Mouse (Mus musculus) forebrain, embryonic 14.5 days (tissue): ENCODE results near the gene Folh1. TPM values are rescaled to one million over a fixed set of nuclear protein-coding genes. Genes with fewer than 3 reads are reported as not detected.

Experiments used
- ATAC-seq: fragments of 200-750 bp; cut with Nextera tagmentation; 2 replicates; pipeline ENCODE4 v1.8.0; 2017; ENCODE audit warnings: mild to moderate bottlenecking, moderate library complexity
- DNase-seq: peaks from one replicate; pipeline ENCODE4 v3.0.0-alpha.2; 2015; ENCODE audit warnings: low spot score
- H3K27ac ChIP-seq: fragments of 300-500 bp; sonication (generic); 2 replicates; pipeline ENCODE4 v1.5.1; 2014; ENCODE audit warnings: low read depth, mild to moderate bottlenecking, control low read depth, low read length, moderate library complexity
- H3K27me3 ChIP-seq: fragments of 300-500 bp; sonication (generic); replicated peaks from 2 replicates; pipeline ENCODE4 v1.6.1; 2014; ENCODE audit warnings: low read length, control low read depth, mixed read lengths; ENCODE audit not compliant: control insufficient read depth, insufficient read depth
- H3K36me3 ChIP-seq: fragments of 300-500 bp; sonication (generic); 2 replicates; pipeline ENCODE4 v1.6.1; 2014; ENCODE audit warnings: low read length, control low read depth; ENCODE audit not compliant: control insufficient read depth, insufficient read depth
- H3K4me1 ChIP-seq: fragments of 300-500 bp; sonication (generic); 2 replicates; pipeline ENCODE4 v1.6.1; 2014; ENCODE audit warnings: antibody characterized with exemption, low read length, control low read depth; ENCODE audit not compliant: control insufficient read depth, insufficient read depth
- H3K4me2 ChIP-seq: fragments of 300-500 bp; sonication (generic); 2 replicates; pipeline ENCODE4 v1.6.1; 2014; ENCODE audit warnings: mild to moderate bottlenecking, control low read depth, low read length
- H3K4me3 ChIP-seq: fragments of 300-500 bp; sonication (generic); 2 replicates; pipeline ENCODE4 v1.5.1; 2014; ENCODE audit warnings: low read depth, low read length, control low read depth
- H3K9ac ChIP-seq: fragments of 300-500 bp; sonication (generic); 2 replicates; pipeline ENCODE4 v1.6.1; 2014; ENCODE audit warnings: mild to moderate bottlenecking, low read length, control low read depth, moderate library complexity
- H3K9me3 ChIP-seq: fragments of 300-500 bp; sonication (generic); replicated peaks from 2 replicates; pipeline ENCODE4 v1.6.1; 2016; ENCODE audit warnings: low read length, control low read depth, mixed read lengths; ENCODE audit not compliant: control insufficient read depth
- polyA plus RNA-seq: library from polyadenylated mRNA; unstranded; fragments of >200 nt; fragmentation: Nextera tagmentation; extraction: Ambion mirVana; gene quantifications from 2 replicates; pipeline ENCODE4 v1.2.1, GENCODE M21; 2014

The Folh1 gene
- polyA plus RNA-seq, 1 experiment from 2014 or later: 0.29 TPM

GRCm38 (mm10) chr7:86688030-86688429 is 87.7 kb downstream of the Folh1 start, which contains the start of gene Olfr292:
Gene Olfr292 (plus strand): TSS chr7:86688330.
- H3K36me3 ChIP-seq: no peaks in the 10 kb centered on the region

More at GRCm38 (mm10) chr7:86688030-86688429, 87.7 kb downstream of the Folh1 start, which contains the start of gene Olfr292:
- no peaks in the 10 kb centered on the region for H3K9me3 ChIP-seq
- no peak within 1 kb of the TSS for H3K4me3 ChIP-seq
- ATAC-seq (no peak), DNase-seq (no peak)
- no peak within 1 kb of the TSS for H3K4me2 ChIP-seq
- H3K9ac ChIP-seq: no peak within 1 kb of the TSS
- no peaks in the 10 kb centered on the region for H3K27me3 ChIP-seq
- no peak within 1 kb of the TSS for H3K27ac ChIP-seq
- H3K4me1 ChIP-seq: no peaks in the 10 kb centered on the region

Other genes starting within 250 kb of the Folh1 start
- gene Olfr295, start 192.1 kb downstream of the Folh1 start, polyA plus RNA-seq: not detected in 2 replicates
- gene Olfr294, start 159.3 kb downstream of the Folh1 start, polyA plus RNA-seq: not detected in 2 replicates
- gene Olfr293, start 126.9 kb downstream of the Folh1 start, polyA plus RNA-seq: not detected in 2 replicates
- not detected in 2 replicates for gene Olfr292, start 87.6 kb downstream of the Folh1 start, polyA plus RNA-seq
- gene Vmn2r77, start 19.1 kb upstream of the Folh1 start, polyA plus RNA-seq: not detected in 2 replicates
- gene Vmn2r78, start 139.2 kb upstream of the Folh1 start, polyA plus RNA-seq: not detected in 2 replicates
- gene Vmn2r79, start 220.2 kb upstream of the Folh1 start, polyA plus RNA-seq: not detected in 2 replicates